Mouse (Mus musculus) ES-E14 (cell line): ENCODE measurements around the gene Fbxl17.

ENCODE experiments used
- CHD2 ChIP-seq: IDR thresholded peaks from 2 replicates; pipeline ENCODE4 v1.6.1; 2014; ENCODE audit warnings: mild to moderate bottlenecking, low read depth, low read length, inconsistent platforms
- HCFC1 ChIP-seq: IDR thresholded peaks from 2 replicates; pipeline ENCODE4 v1.6.1; 2012; ENCODE audit warnings: low read length, inconsistent platforms, borderline replicate concordance; ENCODE audit not compliant: insufficient read depth
- MAFK ChIP-seq: IDR thresholded peaks from 2 replicates; pipeline ENCODE4 v1.6.1; 2014; ENCODE audit warnings: mild to moderate bottlenecking, low read depth, low read length, inconsistent platforms; ENCODE audit not compliant: insufficient read depth
- ZC3H11A ChIP-seq: IDR thresholded peaks from 2 replicates; pipeline ENCODE4 v1.6.1; 2012; ENCODE audit warnings: low read depth, mild to moderate bottlenecking, inconsistent platforms, low read length, borderline replicate concordance
- ZNF384 ChIP-seq: IDR thresholded peaks from 2 replicates; pipeline ENCODE4 v1.6.1; 2012; ENCODE audit warnings: low read depth, low read length, inconsistent platforms

DNA sequence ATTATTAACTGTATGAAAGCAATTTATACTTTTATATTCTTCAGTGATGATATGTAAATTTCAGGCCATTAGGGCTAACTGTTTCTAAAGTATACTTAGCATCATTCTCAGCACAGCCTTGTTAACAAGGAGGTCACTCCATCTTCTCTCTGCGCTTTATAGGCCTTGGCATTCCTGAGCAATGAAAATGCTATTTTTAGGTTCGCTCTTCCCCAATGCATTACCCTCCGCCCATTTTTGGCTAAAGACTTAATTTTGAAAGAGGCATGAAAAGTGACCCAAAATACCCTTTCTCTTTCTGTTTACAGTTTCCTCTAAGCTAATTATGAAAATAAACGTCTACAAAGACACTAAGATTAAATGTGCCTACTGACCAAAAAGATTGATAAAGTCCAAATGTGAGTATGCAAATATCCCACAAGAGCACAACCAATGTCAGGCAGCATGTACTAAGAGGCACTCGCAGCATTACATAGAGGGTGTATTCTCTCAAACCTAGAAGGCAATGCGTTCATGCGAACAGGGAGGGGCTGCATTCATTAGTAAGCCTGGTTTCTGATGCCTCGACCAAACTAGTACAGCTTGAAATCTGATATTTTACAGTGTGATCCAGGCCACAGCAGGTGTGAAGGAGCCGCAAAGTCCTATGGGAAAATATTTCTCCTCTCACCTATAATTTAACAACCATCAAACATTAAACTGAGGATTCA is 259.6 kb downstream of the Fbxl17 start:
- TF ChIP-seq ZNF384: no peak
- TF ChIP-seq CHD2: no peak
- no peak for TF ChIP-seq ZC3H11A
- no peak for TF ChIP-seq HCFC1
- TF ChIP-seq MAFK: no peak
